Mouse (Mus musculus) heart, adult 2 months (tissue): ENCODE data around the gene Dop1b. TPM values are rescaled to one million over a fixed set of nuclear protein-coding genes. Genes with fewer than 3 reads are reported as not detected.

Experiments
- DNase-seq, 2 experiments: peaks; one replicate each; pipeline ENCODE4 v3.0.0; 2021
- H3K27ac ChIP-seq: fragments of 200-600 bp; 2 replicates; pipeline ENCODE4 v1.8.1; 2022
- H3K27me3 ChIP-seq: fragments of 200-500 bp; 2 replicates; pipeline ENCODE4 v1.6.1; 2012; ENCODE audit warnings: mild to moderate bottlenecking, low read length, inconsistent platforms, mixed read lengths; ENCODE audit not compliant: control insufficient read depth, insufficient read depth
- H3K36me3 ChIP-seq: fragments of 200-500 bp; 2 replicates; pipeline ENCODE4 v1.6.1; 2012; ENCODE audit warnings: low read length, inconsistent platforms; ENCODE audit not compliant: control insufficient read depth, insufficient read depth
- H3K4me1 ChIP-seq: fragments of 200-500 bp; 2 replicates; pipeline ENCODE4 v1.6.1; 2011; ENCODE audit warnings: low read length; ENCODE audit not compliant: control insufficient read depth, insufficient read depth
- H3K4me3 ChIP-seq: fragments of 200-600 bp; 2 replicates; pipeline ENCODE4 v1.8.1; 2022
- H3K79me2 ChIP-seq: fragments of 200-500 bp; replicated peaks from 2 replicates; pipeline ENCODE4 v1.6.1; 2012; ENCODE audit warnings: mild to moderate bottlenecking, inconsistent platforms, low read length, moderate library complexity, mixed read lengths; ENCODE audit not compliant: control insufficient read depth, insufficient read depth
- H3K9ac ChIP-seq: fragments of 200-500 bp; 2 replicates; pipeline ENCODE4 v1.6.1; 2012; ENCODE audit warnings: low read depth, mild to moderate bottlenecking, control low read depth, inconsistent platforms, low read length, mixed read lengths
- CTCF ChIP-seq: fragments of 200-600 bp; IDR thresholded peaks from 2 replicates; pipeline ENCODE4 v1.8.1; 2022; ENCODE audit warnings: antibody characterized with exemption, mild to moderate bottlenecking, moderate library complexity
- EP300 ChIP-seq: fragments of 200-500 bp; IDR thresholded peaks from 2 replicates; pipeline ENCODE4 v1.6.1; 2011; ENCODE audit warnings: low read depth, low read length, control low read depth; ENCODE audit not compliant: insufficient read depth
- POLR2A ChIP-seq: fragments of 200-500 bp; IDR thresholded peaks from 2 replicates; pipeline ENCODE4 v1.6.1; 2011; ENCODE audit warnings: mild to moderate bottlenecking, low read depth, low read length, control low read depth; ENCODE audit not compliant: insufficient read depth
- WGBS: fragments of 180-500 bp; shearing (Covaris S2); methylation state at CpG from one replicate; pipeline ENCODE4 v1.1.7; 2018; 5-methylcytosine and 5-hydroxymethylcytosine counted together
- intact Hi-C: fragments of 180-260 bp; cut with DNase I; formaldehyde crosslinking; loops from one replicate; pipeline ENCODE4 v1.15.1; 2025
- polyA plus RNA-seq: library from polyadenylated mRNA; depleted of rRNA; stranded (reverse); fragments of >200 nt; gene quantifications from 2 replicates; pipeline ENCODE4 v1.2.3, GENCODE M21; 2012
- total RNA-seq, 2 experiments: library from RNA; stranded (reverse); gene quantifications; 2 replicates each; pipeline ENCODE4 v1.2.3; 2021

Dop1b gene
- total and polyA plus RNA-seq, 3 experiments, result 15.5 to 17.6 (median 15.7) TPM

DNA sequence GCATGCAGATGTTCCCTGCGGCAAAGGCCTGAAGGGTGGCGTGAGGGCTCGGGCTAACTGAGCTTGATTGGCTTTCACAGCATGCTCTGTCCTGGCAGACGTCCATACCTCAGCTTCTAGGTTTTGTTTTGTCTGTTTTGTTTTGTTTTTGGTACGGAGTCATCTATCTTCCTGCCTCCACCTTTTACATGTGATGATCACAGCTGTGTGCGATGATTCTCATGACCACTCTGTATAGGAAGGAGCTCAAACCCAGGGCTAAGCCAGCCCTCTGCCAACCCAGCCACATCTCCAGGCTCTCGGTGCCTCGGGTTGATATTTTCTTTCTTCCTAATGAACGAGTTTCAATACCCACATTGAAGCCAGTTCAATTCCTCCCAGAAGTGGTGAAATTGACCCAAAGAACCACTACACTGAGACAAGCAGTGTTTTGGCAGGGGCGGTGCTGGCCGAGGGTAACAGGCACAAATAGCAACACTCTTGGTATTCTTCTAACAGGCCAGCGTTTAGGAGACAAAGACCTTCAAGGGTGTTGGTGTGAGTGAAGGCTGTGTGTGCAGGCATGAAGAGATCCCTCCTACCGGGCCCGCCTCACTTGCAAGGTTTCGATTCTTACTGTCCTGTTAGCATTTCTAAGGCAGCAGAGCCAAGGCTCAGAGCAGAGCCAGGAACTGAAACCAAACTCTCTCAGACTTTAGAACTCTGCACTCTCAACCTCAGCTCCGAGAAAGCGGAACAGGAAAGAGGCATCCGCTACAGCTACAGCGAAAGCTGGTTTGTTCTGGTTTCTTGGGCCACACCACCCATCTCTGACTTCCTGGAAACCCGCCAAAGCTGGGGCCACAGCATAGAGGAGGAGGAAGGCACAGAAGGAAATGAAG, 104.4 kb downstream of the Dop1b start:
- DNase-seq, result peak; percentile 77 to 89
- Histone ChIP-seq H3K9ac (peak overlapping the region; percentile 45), H3K79me2 (no peaks in the 10 kb centered on the region), H3K27me3 (no peaks in the 10 kb centered on the region), H3K27ac (peak overlapping the region; percentile 81), H3K4me3 (peak overlapping the region; percentile 35), H3K36me3 (no peaks in the 10 kb centered on the region), H3K4me1 (peaks cover 7% of the 10 kb centered on the region)
- WGBS, result 24% methylated on average over 20 of the region's 20 CpGs
- TF ChIP-seq POLR2A, result peak; percentile 76
- peak; percentile 9; the same call in 1 of the 2 replicates for TF ChIP-seq EP300
- TF ChIP-seq CTCF, result no peak
- intact Hi-C loops, result loop anchor here (2.0 kb wide), 1 partner anchor 15 kb away; no protein-coding TSS in a partner anchor

DNA sequence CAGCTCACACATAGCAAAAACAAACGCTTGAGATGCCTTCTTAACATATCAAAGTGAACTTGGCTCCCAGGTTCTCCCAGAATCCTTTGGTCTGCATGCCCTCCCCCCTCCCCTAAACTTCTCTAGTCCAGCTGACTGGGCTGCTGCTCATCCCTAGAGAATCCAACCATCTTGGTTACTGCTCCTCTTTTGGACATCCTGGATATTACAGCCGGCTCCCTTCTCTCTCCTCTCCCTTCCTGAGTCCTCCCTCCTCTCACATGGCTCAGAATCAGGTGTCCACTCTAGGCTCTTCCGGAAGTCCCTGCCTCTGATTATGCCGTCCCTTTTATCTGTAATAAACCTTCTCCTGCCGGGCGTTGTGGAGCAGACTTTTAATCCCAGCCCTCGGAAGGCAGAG, 105.2 kb downstream of the Dop1b start:
- H3K4me1 ChIP-seq, result peaks cover 7% of the 10 kb centered on the region
- no peaks in the 10 kb centered on the region for H3K79me2 ChIP-seq
- WGBS, result 20% methylated on average over 7 of the region's 7 CpGs
- DNase-seq, result no peak
- H3K9ac ChIP-seq, result no peak overlapping the region
- TF ChIP-seq POLR2A (no peak), CTCF (peak; percentile 45), EP300 (no peak)
- H3K36me3 ChIP-seq, result no peaks in the 10 kb centered on the region
- no peaks in the 10 kb centered on the region for H3K27me3 ChIP-seq
- intact Hi-C loops, result loop anchor here (2.0 kb wide), 1 partner anchor 14 kb away; no protein-coding TSS in a partner anchor
- H3K4me3 ChIP-seq, result peak overlapping the region; percentile 35
- peak overlapping the region; percentile 81 for H3K27ac ChIP-seq

DNA sequence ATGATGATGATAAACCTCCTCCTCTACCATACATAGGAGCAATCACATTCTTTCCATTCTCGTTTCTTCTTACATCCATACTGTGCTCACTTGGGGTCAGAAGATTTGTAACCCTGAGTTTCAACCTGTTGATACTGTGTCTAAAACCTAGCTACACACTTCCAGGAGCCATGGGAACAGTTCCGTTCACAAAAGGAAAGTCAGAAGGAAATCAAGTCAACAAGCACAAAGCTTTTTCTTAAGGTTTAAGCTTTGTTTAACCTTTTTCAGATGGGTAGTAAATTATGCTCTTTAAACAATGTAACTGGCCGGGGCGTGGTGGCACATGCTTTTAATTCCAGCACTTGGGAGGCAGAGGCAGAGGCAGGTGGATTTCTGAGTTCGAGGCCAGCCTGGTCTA, 105.7 kb downstream of the Dop1b start:
- no peak overlapping the region for H3K4me3 ChIP-seq
- H3K9ac ChIP-seq, result no peak overlapping the region
- 88% methylated on average over 5 of the region's 5 CpGs for WGBS
- TF ChIP-seq CTCF (no peak), POLR2A (no peak), EP300 (no peak)
- no peaks in the 10 kb centered on the region for H3K27me3 ChIP-seq
- intact Hi-C loops, result loop anchor here (2.0 kb wide), 1 partner anchor 13 kb away; no protein-coding TSS in a partner anchor
- no peaks in the 10 kb centered on the region for H3K36me3 ChIP-seq
- no peaks in the 10 kb centered on the region for H3K79me2 ChIP-seq
- H3K4me1 ChIP-seq, result peaks cover 7% of the 10 kb centered on the region
- peak overlapping the region; percentile 81 for H3K27ac ChIP-seq
- DNase-seq, result no peak

DNA sequence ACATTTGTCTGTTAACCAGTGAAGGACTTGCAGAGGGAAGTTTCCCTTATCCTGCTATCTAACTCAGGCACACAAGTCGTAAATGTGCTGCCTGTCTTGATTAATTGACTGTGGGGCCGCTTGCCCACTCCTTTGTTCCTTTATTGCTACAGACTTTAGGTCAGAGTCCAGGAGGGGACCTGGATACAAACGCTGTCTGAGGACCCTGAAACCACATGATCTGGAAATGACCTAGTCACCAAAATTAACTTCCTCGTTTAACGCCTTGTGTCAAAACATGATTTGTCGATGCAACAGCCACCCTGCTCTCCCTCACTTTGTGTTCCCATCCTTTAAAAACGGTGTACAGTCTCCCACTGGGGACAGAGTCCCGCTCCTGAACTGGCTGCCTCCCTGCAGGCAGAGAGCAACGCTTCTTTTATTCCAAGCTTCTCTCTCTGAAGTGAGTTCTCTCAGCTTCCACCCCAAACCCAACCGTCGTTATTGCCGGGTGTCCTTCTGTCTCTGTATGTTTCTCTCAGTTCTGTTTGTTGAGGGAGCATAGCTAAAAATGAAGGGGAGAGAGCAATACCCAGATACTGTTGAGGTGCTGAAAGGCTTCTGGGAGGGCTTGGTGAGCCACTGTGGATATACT, 107.1 kb downstream of the Dop1b start:
- Histone ChIP-seq H3K36me3 (no peaks in the 10 kb centered on the region), H3K4me1 (peaks cover 7% of the 10 kb centered on the region), H3K9ac (no peak overlapping the region), H3K79me2 (no peaks in the 10 kb centered on the region), H3K4me3 (no peak overlapping the region), H3K27me3 (no peaks in the 10 kb centered on the region), H3K27ac (peak overlapping the region; percentile 22; the same call in 1 of the 2 replicates)
- TF ChIP-seq POLR2A, result 0 out of 2 replicates have a peak, but pooled peaks have one; percentile 29
- TF ChIP-seq EP300, result no peak
- TF ChIP-seq CTCF, result no peak
- peak in 1 of 2 experiments; percentile 33 for DNase-seq
- intact Hi-C loops, result no loop called here
- WGBS, result 56% methylated on average over 12 of the region's 12 CpGs

DNA sequence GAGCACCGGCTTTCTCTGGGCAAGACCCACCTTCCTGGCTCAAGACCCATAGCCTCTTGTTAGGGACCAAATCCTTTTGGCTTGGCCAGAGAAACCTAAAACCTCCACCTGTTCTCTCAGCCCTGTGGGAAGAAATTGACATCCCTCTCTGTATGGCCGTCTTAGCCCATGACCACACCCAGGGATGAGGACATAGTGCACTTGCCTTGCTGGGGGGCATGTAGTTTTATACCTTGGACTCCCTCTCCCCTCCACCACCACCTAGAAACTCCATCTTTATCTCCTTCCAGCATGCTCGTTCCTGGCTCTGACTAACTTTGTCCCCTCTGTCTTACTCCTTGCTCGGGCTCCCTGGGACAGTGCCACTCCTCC, 107.6 kb downstream of the Dop1b start:
- H3K4me1 ChIP-seq, result peaks cover 7% of the 10 kb centered on the region
- DNase-seq, result no peak
- intact Hi-C loops, result no loop called here
- no peaks in the 10 kb centered on the region for H3K27me3 ChIP-seq
- TF ChIP-seq EP300 (no peak), POLR2A (no peak), CTCF (no peak)
- no peaks in the 10 kb centered on the region for H3K36me3 ChIP-seq
- no peak overlapping the region for H3K9ac ChIP-seq
- no peaks in the 10 kb centered on the region for H3K79me2 ChIP-seq
- WGBS, result 69% methylated on average over 4 of the region's 4 CpGs
- H3K27ac ChIP-seq, result no peak overlapping the region; the same call in 1 of the 2 replicates
- no peak overlapping the region for H3K4me3 ChIP-seq
